Mouse (Mus musculus): Measurements from ENCODE around the gene Sytl3. TPM values are rescaled to one million over a fixed set of nuclear protein-coding genes. Genes with fewer than 3 reads are reported as not detected.

Gene Sytl3
- polyA plus RNA-seq, 1 experiment from 2014 or later, result 0.13 TPM

GRCm38 (mm10) chr17:6778771-6779509 is 120.0 kb downstream of the Sytl3 start:
- Histone ChIP-seq H3K27me3 (peaks cover 16% of the 10 kb centered on the region; the same call in 1 of the 2 replicates), H3K4me1 (peaks cover 19% of the 10 kb centered on the region), H3K9ac (peak overlapping the region; percentile 25; the same call in 1 of the 2 replicates), H3K4me2 (replicated peaks) (peak overlapping the region; percentile 90), H3K36me3 (no peaks in the 10 kb centered on the region), H3K4me3 (peak overlapping the region; percentile 37), H3K27ac (peak overlapping the region; percentile 76), H3K9me3 (no peaks in the 10 kb centered on the region)
- ATAC-seq (ENCODE audit: insufficient number of reproducible peaks, insufficient read depth, low FRiP score, low TSS enrichment), result peak; percentile 61; the same call in 1 of the 2 replicates
- 5% methylated on average over 23 of the region's 23 CpGs for WGBS

GRCm38 (mm10) chr17:6779632-6780031 is 120.7 kb downstream of the Sytl3 start:
- WGBS, result 14% methylated on average over 7 of the region's 7 CpGs
- H3K9ac ChIP-seq, result peak overlapping the region; percentile 28; the same call in 1 of the 2 replicates
- peaks cover 19% of the 10 kb centered on the region for H3K4me1 ChIP-seq
- H3K27me3 ChIP-seq, result peaks cover 16% of the 10 kb centered on the region; the same call in 1 of the 2 replicates
- peak overlapping the region; percentile 37 for H3K4me3 ChIP-seq
- no peaks in the 10 kb centered on the region for H3K36me3 ChIP-seq
- peak overlapping the region; percentile 90 for H3K4me2 ChIP-seq (replicated peaks)
- H3K27ac ChIP-seq, result peak overlapping the region; percentile 76; the same call in 1 of the 2 replicates
- no peaks in the 10 kb centered on the region for H3K9me3 ChIP-seq
- no peak for ATAC-seq (ENCODE audit: insufficient number of reproducible peaks, insufficient read depth, low FRiP score, low TSS enrichment)

GRCm38 (mm10) chr17:6780521-6781115 is 121.7 kb downstream of the Sytl3 start:
- WGBS, result 55% methylated on average over 4 of the region's 4 CpGs
- no peak for ATAC-seq (ENCODE audit: insufficient number of reproducible peaks, insufficient read depth, low FRiP score, low TSS enrichment)
- H3K36me3 ChIP-seq, result no peaks in the 10 kb centered on the region
- H3K27me3 ChIP-seq, result peaks cover 16% of the 10 kb centered on the region; the same call in 1 of the 2 replicates
- H3K4me1 ChIP-seq, result peaks cover 19% of the 10 kb centered on the region
- H3K4me3 ChIP-seq, result 0 out of 2 replicates have a peak overlapping the region, but pooled peaks have one; percentile 1
- H3K27ac ChIP-seq, result no peak overlapping the region
- H3K9me3 ChIP-seq, result no peaks in the 10 kb centered on the region
- H3K4me2 ChIP-seq (replicated peaks), result peak overlapping the region; percentile 90
- H3K9ac ChIP-seq, result no peak overlapping the region

GRCm38 (mm10) chr17:6781273-6781672 is 122.4 kb downstream of the Sytl3 start:
- Histone ChIP-seq H3K27ac (no peak overlapping the region), H3K4me1 (peaks cover 19% of the 10 kb centered on the region), H3K4me2 (replicated peaks) (peak overlapping the region; percentile 90), H3K36me3 (no peaks in the 10 kb centered on the region), H3K9me3 (no peaks in the 10 kb centered on the region), H3K27me3 (peaks cover 16% of the 10 kb centered on the region; the same call in 1 of the 2 replicates), H3K4me3 (no peak overlapping the region), H3K9ac (no peak overlapping the region)
- no peak for ATAC-seq (ENCODE audit: insufficient number of reproducible peaks, insufficient read depth, low FRiP score, low TSS enrichment)
- WGBS, result 51% methylated on average over 6 of the region's 6 CpGs

GRCm38 (mm10) chr17:6782033-6782526 is 123.2 kb downstream of the Sytl3 start:
- Histone ChIP-seq H3K9me3 (no peaks in the 10 kb centered on the region), H3K9ac (peak overlapping the region; percentile 79), H3K4me3 (peak overlapping the region; percentile 83), H3K36me3 (no peaks in the 10 kb centered on the region), H3K4me1 (peaks cover 18% of the 10 kb centered on the region), H3K4me2 (replicated peaks) (peak overlapping the region; percentile 90), H3K27me3 (peaks cover 16% of the 10 kb centered on the region; the same call in 1 of the 2 replicates), H3K27ac (no peak overlapping the region)
- no peak for ATAC-seq (ENCODE audit: insufficient number of reproducible peaks, insufficient read depth, low FRiP score, low TSS enrichment)
- WGBS, result 1% methylated on average over 21 of the region's 21 CpGs

GRCm38 (mm10) chr17:6782611-6783005 is 123.7 kb downstream of the Sytl3 start, which contains the start of gene Ezr:
TSS of gene Ezr (minus strand) at chr17:6782784.
- Histone ChIP-seq H3K4me3 (peak within 1 kb of the TSS; percentile 83), H3K4me2 (replicated peaks) (peak within 1 kb of the TSS; percentile 90), H3K27ac (peak within 1 kb of the TSS; percentile 77), H3K27me3 (peaks cover 16% of the 10 kb centered on the region; the same call in 1 of the 2 replicates), H3K36me3 (no peaks in the 10 kb centered on the region), H3K9ac (peak within 1 kb of the TSS; percentile 79), H3K9me3 (no peaks in the 10 kb centered on the region), H3K4me1 (peaks cover 13% of the 10 kb centered on the region)
- under 1% methylated on average over 52 of the region's 52 CpGs for WGBS
- peak; percentile 65 for ATAC-seq (ENCODE audit: insufficient number of reproducible peaks, insufficient read depth, low FRiP score, low TSS enrichment)

- H3K27ac ChIP-seq, result peak overlapping the region; percentile 77
- peak overlapping the region; percentile 83 for H3K4me3 ChIP-seq
- peaks cover 13% of the 10 kb centered on the region for H3K4me1 ChIP-seq
- peaks cover 16% of the 10 kb centered on the region; the same call in 1 of the 2 replicates for H3K27me3 ChIP-seq
- H3K4me2 ChIP-seq (replicated peaks), result peak overlapping the region; percentile 90
- no peaks in the 10 kb centered on the region for H3K36me3 ChIP-seq
- H3K9ac ChIP-seq, result peak overlapping the region; percentile 79
- WGBS, result under 1% methylated on average over 52 of the region's 58 CpGs
- peak; percentile 53 for ATAC-seq (ENCODE audit: insufficient number of reproducible peaks, insufficient read depth, low FRiP score, low TSS enrichment)
- no peaks in the 10 kb centered on the region for H3K9me3 ChIP-seq
Observed at GRCm38 (mm10) chr17:6783006-6783661, 124.2 kb downstream of the Sytl3 start.

- ATAC-seq (ENCODE audit: insufficient number of reproducible peaks, insufficient read depth, low FRiP score, low TSS enrichment), result no peak
- Histone ChIP-seq H3K9ac (no peak overlapping the region), H3K36me3 (no peaks in the 10 kb centered on the region), H3K27ac (no peak overlapping the region), H3K27me3 (peaks cover 16% of the 10 kb centered on the region; the same call in 1 of the 2 replicates), H3K4me1 (peaks cover 13% of the 10 kb centered on the region), H3K9me3 (no peaks in the 10 kb centered on the region), H3K4me2 (replicated peaks) (peak overlapping the region; percentile 90), H3K4me3 (peak overlapping the region; percentile 83; the same call in 1 of the 2 replicates)
- WGBS, result 36% methylated on average over 10 of the region's 10 CpGs
Observed at GRCm38 (mm10) chr17:6783756-6784357, 125.0 kb downstream of the Sytl3 start.

- Histone ChIP-seq H3K36me3 (no peaks in the 10 kb centered on the region), H3K4me1 (no peaks in the 10 kb centered on the region), H3K4me2 (replicated peaks) (no peak overlapping the region), H3K4me3 (no peak overlapping the region), H3K9ac (no peak overlapping the region), H3K9me3 (no peaks in the 10 kb centered on the region), H3K27me3 (no peaks in the 10 kb centered on the region), H3K27ac (no peak overlapping the region)
- 85% methylated on average over 4 of the region's 4 CpGs for whole genome bisulfite sequencing
- no peak for ATAC-seq (ENCODE audit: insufficient number of reproducible peaks, insufficient read depth, low FRiP score, low TSS enrichment)
Observed at GRCm38 (mm10) chr17:6787241-6787640, 128.3 kb downstream of the Sytl3 start.

Data from embryonic facial prominence, embryonic 12.5 days (tissue).